ENCODE assay signal across 8 mouse cellular contexts in genomic region chr10:59974191-59974664, GRCm38 (mm10). TPM values are rescaled to one million over a fixed set of nuclear protein-coding genes. Genes with fewer than 3 reads are reported as not detected.
DNase-seq lines count a peak whose midpoint lies in the region; ATAC-seq and TF ChIP-seq lines count a peak whose summit lies in the region.

No protein-coding gene starts in this region.

- H3K27ac ChIP-seq in heart, adult 2 months, result peak overlapping the region; percentile 98
- H3K27ac ChIP-seq in intestine, embryonic 16.5 days (ENCODE audit: low read length), result peak overlapping the region; percentile 71
- peak overlapping the region; percentile 66; the same call in 1 of the 2 replicates for H3K27ac ChIP-seq in neural tube, embryonic 14.5 days (ENCODE audit: low read depth, low read length)

- H3K36me3 ChIP-seq in heart, adult 2 months (ENCODE audit: control insufficient read depth, insufficient read depth, low read length), result peaks cover 20% of the 10 kb centered on the region
- H3K36me3 ChIP-seq in intestine, embryonic 16.5 days (ENCODE audit: control insufficient read depth, insufficient read depth, low read length), result no peaks in the 10 kb centered on the region
- H3K36me3 ChIP-seq in neural tube, embryonic 14.5 days (ENCODE audit: control insufficient read depth, insufficient read depth, low read length), result no peaks in the 10 kb centered on the region

- no peaks in the 10 kb centered on the region for H3K27me3 ChIP-seq in heart, adult 2 months (ENCODE audit: control insufficient read depth, insufficient read depth, low read length)
- no peaks in the 10 kb centered on the region for H3K27me3 ChIP-seq in intestine, embryonic 16.5 days (replicated peaks; ENCODE audit: control insufficient read depth, insufficient read depth, low read length)
- H3K27me3 ChIP-seq in neural tube, embryonic 14.5 days (ENCODE audit: control insufficient read depth, insufficient read depth, low read length), result no peaks in the 10 kb centered on the region

- ATAC-seq in intestine, embryonic 16.5 days, result peak; percentile 25
- ATAC-seq in neural tube, embryonic 14.5 days (ENCODE audit: low read depth), result no peak

- no peak overlapping the region for H3K9ac ChIP-seq in heart, adult 2 months (ENCODE audit: low read depth, low read length)
- H3K9ac ChIP-seq in intestine, embryonic 16.5 days (ENCODE audit: low read depth, low read length), result peak overlapping the region; percentile 35; the same call in 1 of the 2 replicates
- no peak overlapping the region for H3K9ac ChIP-seq in neural tube, embryonic 14.5 days (replicated peaks; ENCODE audit: low read depth, low read length)

- no peak for TF ChIP-seq CTCF in heart, adult 2 months (IDR thresholded peaks at IDR 0.05)

- no peaks in the 10 kb centered on the region for H3K79me2 ChIP-seq in heart, adult 2 months (replicated peaks; ENCODE audit: control insufficient read depth, insufficient read depth, low read length)

- H3K9me3 ChIP-seq in intestine, embryonic 16.5 days (ENCODE audit: control insufficient read depth, low read length), result no peaks in the 10 kb centered on the region
- no peaks in the 10 kb centered on the region for H3K9me3 ChIP-seq in neural tube, embryonic 14.5 days (ENCODE audit: control insufficient read depth, low read length)

- WGBS in heart, adult 2 months, result 9% methylated on average over 6 of the region's 6 CpGs
- WGBS in intestine, embryonic 16.5 days, result 12% methylated on average over 6 of the region's 6 CpGs
- WGBS in neural tube, embryonic 14.5 days, result 2% methylated on average over 6 of the region's 6 CpGs

- TF ChIP-seq EP300 in heart, adult 2 months (IDR thresholded peaks at IDR 0.05; ENCODE audit: insufficient read depth, low read depth, low read length), result peak; percentile 100

- DNase-seq in left cerebral cortex, postnatal 14 days (ENCODE audit: low spot score in 2 of 2), result peak; percentile 60 to 80
- no peak for DNase-seq in left cerebral cortex, adult 11 months (ENCODE audit: low spot score)
- peak; percentile 69 to 73 for DNase-seq in cerebellum, postnatal 25 days
- DNase-seq in heart, adult 2 months, result peak; percentile 85 to 91
- DNase-seq in lung, adult 18-20 months, result peak; percentile 85 to 88
- peak; percentile 76 for DNase-seq in thymus, postnatal 4 days

- peaks cover 66% of the 10 kb centered on the region for H3K4me1 ChIP-seq in heart, adult 2 months (ENCODE audit: control insufficient read depth, insufficient read depth, low read length)
- peaks cover 55% of the 10 kb centered on the region for H3K4me1 ChIP-seq in intestine, embryonic 16.5 days (ENCODE audit: control insufficient read depth, insufficient read depth, low read length)
- H3K4me1 ChIP-seq in neural tube, embryonic 14.5 days (ENCODE audit: control insufficient read depth, insufficient read depth, low read length), result peaks cover 36% of the 10 kb centered on the region

- H3K4me2 ChIP-seq in intestine, embryonic 16.5 days (ENCODE audit: low read depth, low read length), result no peak overlapping the region
- H3K4me2 ChIP-seq in neural tube, embryonic 14.5 days (ENCODE audit: low read depth, low read length), result no peak overlapping the region

- TF ChIP-seq POLR2A in heart, adult 2 months (IDR thresholded peaks at IDR 0.05; ENCODE audit: insufficient read depth, low read depth, low read length), result peak; percentile 73; the same call in 1 of the 2 replicates

- intact Hi-C loops in left cerebral cortex, postnatal 14 days (cut with DNase I), result no loop called here
- intact Hi-C loops in heart, adult 2 months (cut with DNase I), result loop anchor here (1.0 kb wide), 3 partner anchors 17 to 65 kb away; no protein-coding TSS in a partner anchor

- no peak overlapping the region for H3K4me3 ChIP-seq in heart, adult 2 months
- no peak overlapping the region for H3K4me3 ChIP-seq in intestine, embryonic 16.5 days (ENCODE audit: low read length)
- H3K4me3 ChIP-seq in neural tube, embryonic 14.5 days (ENCODE audit: low read depth, low read length), result no peak overlapping the region

RNA-seq across cellular contexts. Expression of gene Ddit4, which starts 22.6 kb away (rescaled TPM):
- total RNA-seq in left cerebral cortex, postnatal 14 days (2021), result 10 to 100 TPM; 52.5 to 76.3 TPM
- 100 to 1,000 TPM in 1 of 2 experiments, 10 to 100 TPM in 1; 70.7 to 219 TPM for total RNA-seq in heart, adult 2 months (2021)
- polyA plus RNA-seq in heart, adult 2 months (2012; rRNA removed), result 48.0 and 55.5 TPM in 2 replicates
- 28.6 and 33.1 TPM in 2 replicates for polyA plus RNA-seq in intestine, embryonic 16.5 days (2015; fragmentation: Nextera tagmentation; extraction: Ambion mirVana)
- polyA plus RNA-seq in neural tube, embryonic 14.5 days (2014; fragmentation: Nextera tagmentation; extraction: Ambion mirVana), result 4.2 and 6.5 TPM in 2 replicates

RNA-seq across cellular contexts. Expression of gene Ascc1, which starts 28.4 kb away (rescaled TPM):
- total RNA-seq in left cerebral cortex, postnatal 14 days (2021), result 10 to 100 TPM; 18.1 to 19.4 TPM
- total RNA-seq in heart, adult 2 months (2021), result 10 to 100 TPM; 20.5 to 24.1 TPM
- 22.5 and 36.6 TPM in 2 replicates for polyA plus RNA-seq in heart, adult 2 months (2012; rRNA removed)
- 47.2 and 47.3 TPM in 2 replicates for polyA plus RNA-seq in intestine, embryonic 16.5 days (2015; fragmentation: Nextera tagmentation; extraction: Ambion mirVana)
- polyA plus RNA-seq in neural tube, embryonic 14.5 days (2014; fragmentation: Nextera tagmentation; extraction: Ambion mirVana), result 43.6 and 46.7 TPM in 2 replicates

RNA-seq across cellular contexts. Expression of gene Anapc16, which starts 28.7 kb away (rescaled TPM):
- total RNA-seq in left cerebral cortex, postnatal 14 days (2021), result 10 to 100 TPM; 60.8 to 67.3 TPM
- 10 to 100 TPM; 58.6 to 70.1 TPM for total RNA-seq in heart, adult 2 months (2021)
- polyA plus RNA-seq in heart, adult 2 months (2012; rRNA removed), result 90.3 and 103 TPM in 2 replicates
- 94.0 and 97.8 TPM in 2 replicates for polyA plus RNA-seq in intestine, embryonic 16.5 days (2015; fragmentation: Nextera tagmentation; extraction: Ambion mirVana)
- 116 and 120 TPM in 2 replicates for polyA plus RNA-seq in neural tube, embryonic 14.5 days (2014; fragmentation: Nextera tagmentation; extraction: Ambion mirVana)
